Mouse (Mus musculus) spleen, adult 2 months (tissue): ENCODE measurements at regions not wholly inside any gene's neighbourhood (a gene's known extent, or its start where the extent isn't known, plus 50 kb on each side); places are given as distances from the start of the nearest gene placed in this dataset.

Experiments used
- CTCF ChIP-seq: fragments of 200-500 bp; IDR thresholded peaks from 2 replicates; pipeline ENCODE4 v1.5.1; 2011; ENCODE audit warnings: mild to moderate bottlenecking, inconsistent platforms; ENCODE audit not compliant: insufficient read depth, insufficient read length, insufficient replicate concordance; ENCODE audit errors: extremely low read depth
- POLR2A ChIP-seq: fragments of 200-500 bp; IDR thresholded peaks from 2 replicates; pipeline ENCODE4 v1.6.1; 2011; ENCODE audit warnings: low read depth, low read length, inconsistent platforms

DNA sequence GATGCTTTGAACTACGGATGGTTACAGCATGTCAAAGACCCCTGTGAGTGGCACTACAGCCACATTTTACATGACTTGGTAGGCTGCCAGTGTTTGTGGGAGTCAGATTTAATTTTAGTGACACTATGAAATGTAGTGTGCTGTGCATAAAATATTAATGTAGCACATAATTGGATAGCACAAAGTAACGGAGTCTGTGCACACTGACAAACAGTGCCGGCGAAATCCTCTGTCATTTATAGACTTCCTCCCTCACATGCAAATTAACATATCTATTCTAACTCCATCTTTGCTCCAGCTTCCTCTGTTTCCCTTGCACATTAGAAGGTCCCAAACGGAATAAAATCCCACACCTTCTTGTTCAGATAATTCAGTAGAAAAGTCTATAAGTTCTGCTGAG, 515.3 kb downstream of the Psat1 start:
- TF ChIP-seq CTCF (no peak), POLR2A (no peak)
